Mouse (Mus musculus): ENCODE results near the gene Nkiras2. TPM values are rescaled to one million over a fixed set of nuclear protein-coding genes. Genes with fewer than 3 reads are reported as not detected.
A peak's percentile ranks its signal among the peaks of the same experiment; 100 is the strongest.
"Not testable (repeated sequence)": the region's sequence is repeated elsewhere in the genome, so short reads cannot be mapped to it uniquely, and the experiment has no call there.

The Nkiras2 gene
- polyA plus RNA-seq, 1 experiment from 2014 or later: 96.3 TPM

- Histone ChIP-seq H3K27me3 (replicated peaks) (peaks cover 22% of the 10 kb centered on the region; the same call in 1 of the 2 replicates), H3K9ac (replicated peaks) (peak overlapping the region; percentile 54), H3K4me3 (replicated peaks) (peak overlapping the region; percentile 49), H3K36me3 (no peaks in the 10 kb centered on the region), H3K27ac (replicated peaks) (peak overlapping the region; percentile 14), H3K4me1 (peaks cover 26% of the 10 kb centered on the region), H3K4me2 (peak overlapping the region; percentile 89), H3K9me3 (replicated peaks) (no peaks in the 10 kb centered on the region)
- peak; percentile 71 for ATAC-seq (ENCODE audit: low FRiP score)
- WGBS: 8% methylated on average over 52 of the region's 52 CpGs
These were observed 21.3 kb downstream of the Nkiras2 start for GRCm38 (mm10) chr11:100640159-100640906.

- H3K4me1 ChIP-seq: peaks cover 26% of the 10 kb centered on the region
- H3K4me2 ChIP-seq: no peak overlapping the region
- H3K36me3 ChIP-seq: no peaks in the 10 kb centered on the region
- 61% methylated on average over 15 of the region's 15 CpGs for WGBS
- H3K9ac ChIP-seq (replicated peaks): no peak overlapping the region
- peak overlapping the region; percentile 46; the same call in 1 of the 2 replicates for H3K27ac ChIP-seq (replicated peaks)
- peaks cover 19% of the 10 kb centered on the region; the same call in 1 of the 2 replicates for H3K27me3 ChIP-seq (replicated peaks)
- no peak for ATAC-seq (ENCODE audit: low FRiP score)
- H3K4me3 ChIP-seq (replicated peaks): no peak overlapping the region
- H3K9me3 ChIP-seq (replicated peaks): no peaks in the 10 kb centered on the region
These were observed 24.9 kb downstream of the Nkiras2 start for GRCm38 (mm10) chr11:100643612-100644575.

GRCm38 (mm10) chr11:100646265-100646664 lies 27.2 kb downstream of the Nkiras2 start:
- WGBS: 7% methylated on average over 1 of the region's 1 CpGs
- Histone ChIP-seq H3K27ac (replicated peaks) (no peak overlapping the region), H3K9me3 (replicated peaks) (no peaks in the 10 kb centered on the region), H3K4me1 (peaks cover 14% of the 10 kb centered on the region), H3K36me3 (no peaks in the 10 kb centered on the region), H3K27me3 (replicated peaks) (peaks cover 26% of the 10 kb centered on the region), H3K4me2 (no peak overlapping the region), H3K9ac (replicated peaks) (no peak overlapping the region), H3K4me3 (replicated peaks) (no peak overlapping the region)
- no peak for ATAC-seq (ENCODE audit: low FRiP score)

- H3K4me3 ChIP-seq (replicated peaks): no peak overlapping the region
- H3K4me1 ChIP-seq: peaks cover 12% of the 10 kb centered on the region
- 87% methylated on average over 8 of the region's 8 CpGs for WGBS
- H3K9ac ChIP-seq (replicated peaks): no peak overlapping the region
- H3K27ac ChIP-seq (replicated peaks): no peak overlapping the region
- H3K9me3 ChIP-seq (replicated peaks): no peaks in the 10 kb centered on the region
- peaks cover 33% of the 10 kb centered on the region for H3K27me3 ChIP-seq (replicated peaks)
- H3K36me3 ChIP-seq: no peaks in the 10 kb centered on the region
- H3K4me2 ChIP-seq: no peak overlapping the region
- no peak for ATAC-seq (ENCODE audit: low FRiP score)
These were observed 29.4 kb downstream of the Nkiras2 start for GRCm38 (mm10) chr11:100648405-100648804.

GRCm38 (mm10) chr11:100651205-100651604 lies 32.2 kb downstream of the Nkiras2 start:
- ATAC-seq (ENCODE audit: low FRiP score): no peak
- Histone ChIP-seq H3K9ac (replicated peaks) (no peak overlapping the region), H3K4me2 (no peak overlapping the region), H3K4me3 (replicated peaks) (no peak overlapping the region), H3K36me3 (no peaks in the 10 kb centered on the region), H3K27ac (replicated peaks) (no peak overlapping the region), H3K9me3 (replicated peaks) (no peaks in the 10 kb centered on the region), H3K4me1 (peaks cover 2% of the 10 kb centered on the region; the same call in 1 of the 2 replicates), H3K27me3 (replicated peaks) (peaks cover 33% of the 10 kb centered on the region)
- WGBS: 28% methylated on average over 8 of the region's 8 CpGs

- no peak for ATAC-seq (ENCODE audit: low FRiP score)
- Histone ChIP-seq H3K4me2 (no peak overlapping the region), H3K27ac (replicated peaks) (no peak overlapping the region), H3K4me3 (replicated peaks) (no peak overlapping the region), H3K36me3 (no peaks in the 10 kb centered on the region), H3K9me3 (replicated peaks) (no peaks in the 10 kb centered on the region), H3K27me3 (replicated peaks) (peaks cover 33% of the 10 kb centered on the region), H3K4me1 (peaks cover 8% of the 10 kb centered on the region), H3K9ac (replicated peaks) (no peak overlapping the region)
- WGBS: 45% methylated on average over 3 of the region's 3 CpGs
These were observed 32.7 kb downstream of the Nkiras2 start for GRCm38 (mm10) chr11:100651748-100652147.

- H3K9me3 ChIP-seq (replicated peaks); H3K27ac ChIP-seq (replicated peaks); H3K9ac ChIP-seq (replicated peaks); ATAC-seq (ENCODE audit: low FRiP score); H3K36me3 ChIP-seq; H3K4me1 ChIP-seq; H3K4me2 ChIP-seq; H3K4me3 ChIP-seq (replicated peaks): not testable (repeated sequence)
- 71% methylated on average over 3 of the region's 3 CpGs for WGBS
- H3K27me3 ChIP-seq (replicated peaks): peaks cover 17% of the 10 kb centered on the region
These were observed 36.5 kb downstream of the Nkiras2 start for GRCm38 (mm10) chr11:100655589-100655988.

- WGBS: 12% methylated on average over 6 of the region's 6 CpGs
- no peak for ATAC-seq (ENCODE audit: low FRiP score)
- Histone ChIP-seq H3K4me2 (no peak overlapping the region), H3K9me3 (replicated peaks) (no peaks in the 10 kb centered on the region), H3K36me3 (no peaks in the 10 kb centered on the region), H3K4me3 (replicated peaks) (no peak overlapping the region), H3K27me3 (replicated peaks) (peaks cover 10% of the 10 kb centered on the region), H3K27ac (replicated peaks) (no peak overlapping the region), H3K9ac (replicated peaks) (no peak overlapping the region), H3K4me1 (peaks cover 8% of the 10 kb centered on the region)
These were observed 37.4 kb downstream of the Nkiras2 start for GRCm38 (mm10) chr11:100656458-100656857.

- WGBS: 81% methylated on average over 10 of the region's 10 CpGs
- H3K27ac ChIP-seq (replicated peaks): no peak overlapping the region
- H3K4me3 ChIP-seq (replicated peaks): no peak overlapping the region
- ATAC-seq (ENCODE audit: low FRiP score): no peak
- 0 out of 2 replicates have a peak, but pooled peaks cover 3% of the 10 kb centered on the region for H3K27me3 ChIP-seq (replicated peaks)
- H3K4me1 ChIP-seq: peaks cover 8% of the 10 kb centered on the region
- no peaks in the 10 kb centered on the region for H3K9me3 ChIP-seq (replicated peaks)
- H3K9ac ChIP-seq (replicated peaks): no peak overlapping the region
- H3K4me2 ChIP-seq: no peak overlapping the region
- H3K36me3 ChIP-seq: no peaks in the 10 kb centered on the region
These were observed 40.8 kb downstream of the Nkiras2 start for GRCm38 (mm10) chr11:100659806-100660205.

GRCm38 (mm10) chr11:100671049-100671448 lies 52.0 kb downstream of the Nkiras2 start:
- no peaks in the 10 kb centered on the region for H3K36me3 ChIP-seq
- H3K9me3 ChIP-seq (replicated peaks): no peaks in the 10 kb centered on the region
- WGBS: 82% methylated on average over 1 of the region's 1 CpGs

GRCm38 (mm10) chr11:100671956-100672355 lies 52.9 kb downstream of the Nkiras2 start:
- H3K4me1 ChIP-seq: peaks cover 8% of the 10 kb centered on the region
- no peak overlapping the region for H3K4me2 ChIP-seq
- no peak overlapping the region for H3K27ac ChIP-seq (replicated peaks)
- ATAC-seq (ENCODE audit: low FRiP score): no peak
- H3K9me3 ChIP-seq (replicated peaks): no peaks in the 10 kb centered on the region
- no peak overlapping the region for H3K4me3 ChIP-seq (replicated peaks)
- H3K9ac ChIP-seq (replicated peaks): no peak overlapping the region
- no peaks in the 10 kb centered on the region for H3K36me3 ChIP-seq
- WGBS: 76% methylated on average over 2 of the region's 2 CpGs
- peaks cover 9% of the 10 kb centered on the region for H3K27me3 ChIP-seq (replicated peaks)

More at GRCm38 (mm10) chr11:100671049-100671448, 52.0 kb downstream of the Nkiras2 start:
- no peak overlapping the region for H3K4me3 ChIP-seq (replicated peaks)
- H3K27ac ChIP-seq (replicated peaks): no peak overlapping the region
- ATAC-seq (ENCODE audit: low FRiP score): no peak
- H3K27me3 ChIP-seq (replicated peaks): peaks cover 9% of the 10 kb centered on the region
- no peak overlapping the region for H3K9ac ChIP-seq (replicated peaks)
- H3K4me2 ChIP-seq: no peak overlapping the region
- H3K4me1 ChIP-seq: peaks cover 8% of the 10 kb centered on the region
